Mouse (Mus musculus) liver, embryonic 14.5 days (tissue): ENCODE results near the gene Troap. TPM values are rescaled to one million over a fixed set of nuclear protein-coding genes. Genes with fewer than 3 reads are reported as not detected.
A peak's percentile ranks its signal among the peaks of the same experiment; 100 is the strongest.

Experiments
- ATAC-seq: fragments of 200-750 bp; cut with Nextera tagmentation; 2 replicates; pipeline ENCODE4 v1.8.0; 2017; ENCODE audit warnings: moderate number of reproducible peaks, mild to moderate bottlenecking, moderate library complexity; ENCODE audit not compliant: insufficient read depth
- DNase-seq, 3 experiments: peaks; one replicate each; pipeline ENCODE4 v3.0.0-alpha.2; 2012 to 2013; ENCODE audit warnings: low read depth in 3 of 3, low spot score in 3 of 3
- H3K27ac ChIP-seq: fragments of 300-500 bp; sonication (generic); 2 replicates; pipeline ENCODE4 v1.5.1; 2014; ENCODE audit warnings: moderate library complexity, mild to moderate bottlenecking, control low read depth, inconsistent platforms
- H3K27me3 ChIP-seq: fragments of 300-500 bp; sonication (generic); 2 replicates; pipeline ENCODE4 v1.6.1; 2014; ENCODE audit warnings: mild to moderate bottlenecking, low read length, moderate library complexity; ENCODE audit not compliant: control insufficient read depth, insufficient read depth
- H3K36me3 ChIP-seq: fragments of 300-500 bp; sonication (generic); replicated peaks from 2 replicates; pipeline ENCODE4 v1.6.1; 2014; ENCODE audit warnings: low read depth; ENCODE audit not compliant: control insufficient read depth, insufficient read depth
- H3K4me1 ChIP-seq, 2 experiments: fragments of 200-500 bp in 1 of 2; fragments of 300-500 bp in 1 of 2; sonication (generic) in 1 of 2; replicated peaks; 2 replicates each; pipeline ENCODE4 v1.6.1; 2012 to 2014; ENCODE audit warnings: antibody characterized with exemption in 1 of 2, inconsistent platforms in 1 of 2, low read length in 1 of 2; ENCODE audit not compliant: control insufficient read depth in 2 of 2, insufficient read depth in 2 of 2
- H3K4me2 ChIP-seq: fragments of 300-500 bp; sonication (generic); 2 replicates; pipeline ENCODE4 v1.6.1; 2014; ENCODE audit warnings: low read depth, mild to moderate bottlenecking, control low read depth, moderate library complexity
- H3K4me3 ChIP-seq, 2 experiments: fragments of 200-500 bp in 1 of 2; fragments of 300-500 bp in 1 of 2; sonication (generic) in 1 of 2; 2 replicates each; pipeline ENCODE4 v1.5.1; 2012 to 2014; ENCODE audit warnings: low read depth in 2 of 2, low read length in 2 of 2, mild to moderate bottlenecking in 2 of 2, control low read depth in 1 of 2, inconsistent platforms in 1 of 2, moderate library complexity in 1 of 2; ENCODE audit not compliant: insufficient read depth in 1 of 2
- H3K9ac ChIP-seq: fragments of 300-500 bp; sonication (generic); replicated peaks from 2 replicates; pipeline ENCODE4 v1.6.1; 2014; ENCODE audit warnings: mild to moderate bottlenecking, control low read depth, moderate library complexity
- H3K9me3 ChIP-seq: fragments of 300-500 bp; sonication (generic); 2 replicates; pipeline ENCODE4 v1.6.1; 2016; ENCODE audit warnings: low read length, mixed read lengths; ENCODE audit not compliant: control insufficient read depth
- CTCF ChIP-seq: IDR thresholded peaks from 2 replicates; pipeline ENCODE4 v1.5.1; 2016; ENCODE audit warnings: antibody characterized with exemption, low read depth, control low read depth
- EP300 ChIP-seq: IDR thresholded peaks from 2 replicates; pipeline ENCODE4 v1.6.1; 2016; ENCODE audit warnings: antibody characterized with exemption, low read depth
- WGBS: fragments of 180-500 bp; shearing (Covaris S2); extraction: QIAGEN DNeasy Blood & Tissue Kit; methylation state at CpG from one replicate; pipeline ENCODE4 v1.1.7; 2014; ENCODE audit not compliant: insufficient replicate concordance; 5-methylcytosine and 5-hydroxymethylcytosine counted together
- polyA plus RNA-seq, 2 experiments: library from polyadenylated mRNA; depleted of rRNA in 1 of 2; stranded (reverse) in 1 of 2; unstranded in 1 of 2; fragments of >200 nt; fragmentation: Nextera tagmentation in 1 of 2; extraction: Ambion mirVana in 1 of 2; gene quantifications; 2 replicates each; pipeline versions ENCODE4 v1.2.1 to v1.2.3; 2012 to 2014

Gene Troap
- polyA plus RNA-seq, 2 experiments: 11.1 to 15.7 TPM

- H3K27ac ChIP-seq: no peak overlapping the region
- H3K4me1 ChIP-seq: peaks cover 0 to 2% of the 10 kb centered on the region in 2 experiments; a peak in 1 of 4 replicates
- no peaks in the 10 kb centered on the region for H3K36me3 ChIP-seq
- DNase-seq: no peak
- H3K9ac ChIP-seq: no peak overlapping the region
- peak overlapping the region in 1 of 2 experiments; percentile 34; a peak in 2 of 4 replicates for H3K4me3 ChIP-seq
- H3K4me2 ChIP-seq: peak overlapping the region; percentile 52
- WGBS: under 1% methylated on average over 57 of the region's 58 CpGs
- no peak for ATAC-seq
- peaks cover 81% of the 10 kb centered on the region for H3K27me3 ChIP-seq
- TF ChIP-seq EP300: no peak
- no peak for TF ChIP-seq CTCF
- no peaks in the 10 kb centered on the region for H3K9me3 ChIP-seq
Observed at GRCm38 (mm10) chr15:99096831-99097500, 22.6 kb downstream of the Troap start.

GRCm38 (mm10) chr15:99097840-99098492, 23.6 kb downstream of the Troap start:
- Histone ChIP-seq H3K36me3 (no peaks in the 10 kb centered on the region), H3K9me3 (no peaks in the 10 kb centered on the region), H3K4me2 (peak overlapping the region; percentile 52), H3K27ac (no peak overlapping the region), H3K4me3 (peak overlapping the region in 1 of 2 experiments; percentile 18; a peak in 1 of 4 replicates), H3K9ac (no peak overlapping the region), H3K27me3 (peaks cover 71% of the 10 kb centered on the region), H3K4me1 (no peaks in the 10 kb centered on the region)
- ATAC-seq (no peak), DNase-seq (no peak)
- WGBS: 2% methylated on average over 39 of the region's 39 CpGs
- no peak for TF ChIP-seq CTCF
- no peak for TF ChIP-seq EP300

GRCm38 (mm10) chr15:99098493-99098861, 24.1 kb downstream of the Troap start:
- Histone ChIP-seq H3K27me3 (peaks cover 65% of the 10 kb centered on the region), H3K27ac (no peak overlapping the region), H3K9ac (no peak overlapping the region), H3K4me2 (peak overlapping the region; percentile 52), H3K9me3 (no peaks in the 10 kb centered on the region), H3K36me3 (no peaks in the 10 kb centered on the region), H3K4me3 (peak overlapping the region in 1 of 2 experiments; percentile 18; a peak in 1 of 4 replicates), H3K4me1 (no peaks in the 10 kb centered on the region)
- no peak for DNase-seq
- WGBS: under 1% methylated on average over 9 of the region's 9 CpGs
- TF ChIP-seq EP300 (no peak), CTCF (no peak)
- ATAC-seq: no peak

- no peak for DNase-seq
- peak; percentile 86 for TF ChIP-seq CTCF
- TF ChIP-seq EP300: no peak
Observed at GRCm38 (mm10) chr15:99099139-99099556, 24.8 kb downstream of the Troap start.

GRCm38 (mm10) chr15:99099984-99100383, 25.6 kb downstream of the Troap start:
- peak overlapping the region; percentile 36 for H3K4me2 ChIP-seq
- no peaks in the 10 kb centered on the region for H3K4me1 ChIP-seq
- no peaks in the 10 kb centered on the region for H3K36me3 ChIP-seq
- peak overlapping the region; percentile 30 to 46 for H3K4me3 ChIP-seq
- H3K9ac ChIP-seq: no peak overlapping the region
- TF ChIP-seq EP300 (no peak), CTCF (peak; percentile 14; the same call in 1 of the 2 replicates)
- no peak for ATAC-seq
- no peak for DNase-seq
- 31% methylated on average over 3 of the region's 3 CpGs for WGBS
- H3K27me3 ChIP-seq: peaks cover 52% of the 10 kb centered on the region
- H3K9me3 ChIP-seq: no peaks in the 10 kb centered on the region
- no peak overlapping the region for H3K27ac ChIP-seq

More at GRCm38 (mm10) chr15:99099139-99099556, 24.8 kb downstream of the Troap start:
- Histone ChIP-seq H3K9ac (no peak overlapping the region; the same call in 1 of the 2 replicates), H3K4me3 (peak overlapping the region; percentile 17 to 46), H3K27ac (no peak overlapping the region), H3K27me3 (peaks cover 59% of the 10 kb centered on the region), H3K4me1 (no peaks in the 10 kb centered on the region), H3K4me2 (no peak overlapping the region; the same call in 1 of the 2 replicates), H3K9me3 (no peaks in the 10 kb centered on the region), H3K36me3 (no peaks in the 10 kb centered on the region)
- peak; percentile 78 for ATAC-seq
- WGBS: 2% methylated on average over 15 of the region's 15 CpGs
